Mouse (Mus musculus): ENCODE results near the gene Kdm2a. TPM values are rescaled to one million over a fixed set of nuclear protein-coding genes. Genes with fewer than 3 reads are reported as not detected.

Gene Kdm2a
- polyA plus RNA-seq, 1 experiment from 2014 or later: 48.3 TPM

DNA sequence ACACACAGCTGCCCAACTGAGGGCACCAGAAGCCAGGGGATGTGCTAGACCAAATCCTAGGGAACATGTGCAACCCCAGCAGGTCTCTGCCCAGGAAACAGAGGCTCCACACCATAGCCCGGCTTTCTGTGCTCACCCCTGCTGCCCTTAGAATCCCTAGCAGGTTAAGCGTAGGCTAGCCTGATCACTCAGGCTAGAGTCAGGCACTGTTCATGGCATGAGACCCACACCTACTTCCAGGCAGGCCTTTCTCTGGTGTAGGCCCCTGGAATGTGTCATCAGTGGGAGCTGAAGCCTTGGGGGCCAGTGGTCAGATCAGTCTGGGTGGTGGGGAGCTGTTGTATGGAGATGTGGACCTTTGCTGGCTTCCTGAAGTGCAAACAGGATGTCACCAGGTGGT is 101.5 kb downstream of the Kdm2a start:
- no peak overlapping the region for H3K27ac ChIP-seq (replicated peaks; ENCODE audit: low read depth, low read length)
- no peak for ATAC-seq (ENCODE audit: low read depth)
- no peak for DNase-seq (ENCODE audit: low spot score)
- H3K9me3 ChIP-seq (ENCODE audit: control insufficient read depth, low read length): no peaks in the 10 kb centered on the region
- no peak overlapping the region for H3K9ac ChIP-seq (ENCODE audit: low read depth, low read length)
- no peaks in the 10 kb centered on the region for H3K27me3 ChIP-seq (replicated peaks; ENCODE audit: control insufficient read depth, insufficient read depth, low read length)
- WGBS: 93% methylated on average over 2 of the region's 2 CpGs
- H3K4me3 ChIP-seq (ENCODE audit: low read depth, low read length): no peak overlapping the region
- H3K4me2 ChIP-seq (ENCODE audit: low read depth, low read length): no peak overlapping the region
- peaks cover 18% of the 10 kb centered on the region for H3K4me1 ChIP-seq (ENCODE audit: control insufficient read depth, insufficient read depth, low read length)
- H3K36me3 ChIP-seq (ENCODE audit: control insufficient read depth, insufficient read depth, low read length): peaks cover 31% of the 10 kb centered on the region

DNA sequence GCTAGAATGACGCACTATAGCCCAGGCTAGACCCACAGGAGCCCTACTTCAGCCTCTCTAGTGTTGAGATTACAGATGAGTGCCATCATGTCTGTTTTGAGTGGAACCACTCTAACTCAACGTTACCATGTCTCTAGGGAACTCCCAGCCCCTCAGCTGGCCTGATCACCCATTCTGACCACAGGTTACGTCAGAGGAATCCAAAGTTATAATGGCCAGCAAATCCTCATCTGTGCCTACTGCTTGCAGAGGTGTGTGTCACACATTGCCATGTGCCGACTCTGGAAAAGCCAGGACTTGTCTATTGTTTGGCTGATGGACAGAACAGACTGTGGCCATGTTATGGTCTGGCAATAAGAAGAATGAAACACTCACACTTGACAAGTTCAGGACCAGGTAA is 102.7 kb downstream of the Kdm2a start:
- Histone ChIP-seq H3K4me3 (ENCODE audit: low read depth, low read length) (no peak overlapping the region), H3K9ac (ENCODE audit: low read depth, low read length) (no peak overlapping the region), H3K4me1 (ENCODE audit: control insufficient read depth, insufficient read depth, low read length) (peaks cover 5% of the 10 kb centered on the region), H3K36me3 (ENCODE audit: control insufficient read depth, insufficient read depth, low read length) (peaks cover 43% of the 10 kb centered on the region), H3K9me3 (ENCODE audit: control insufficient read depth, low read length) (no peaks in the 10 kb centered on the region), H3K27ac (replicated peaks; ENCODE audit: low read depth, low read length) (no peak overlapping the region), H3K27me3 (replicated peaks; ENCODE audit: control insufficient read depth, insufficient read depth, low read length) (no peaks in the 10 kb centered on the region), H3K4me2 (ENCODE audit: low read depth, low read length) (no peak overlapping the region)
- ATAC-seq (ENCODE audit: low read depth) (no peak), DNase-seq (ENCODE audit: low spot score) (no peak)
- 86% methylated on average over 4 of the region's 4 CpGs for WGBS

DNA sequence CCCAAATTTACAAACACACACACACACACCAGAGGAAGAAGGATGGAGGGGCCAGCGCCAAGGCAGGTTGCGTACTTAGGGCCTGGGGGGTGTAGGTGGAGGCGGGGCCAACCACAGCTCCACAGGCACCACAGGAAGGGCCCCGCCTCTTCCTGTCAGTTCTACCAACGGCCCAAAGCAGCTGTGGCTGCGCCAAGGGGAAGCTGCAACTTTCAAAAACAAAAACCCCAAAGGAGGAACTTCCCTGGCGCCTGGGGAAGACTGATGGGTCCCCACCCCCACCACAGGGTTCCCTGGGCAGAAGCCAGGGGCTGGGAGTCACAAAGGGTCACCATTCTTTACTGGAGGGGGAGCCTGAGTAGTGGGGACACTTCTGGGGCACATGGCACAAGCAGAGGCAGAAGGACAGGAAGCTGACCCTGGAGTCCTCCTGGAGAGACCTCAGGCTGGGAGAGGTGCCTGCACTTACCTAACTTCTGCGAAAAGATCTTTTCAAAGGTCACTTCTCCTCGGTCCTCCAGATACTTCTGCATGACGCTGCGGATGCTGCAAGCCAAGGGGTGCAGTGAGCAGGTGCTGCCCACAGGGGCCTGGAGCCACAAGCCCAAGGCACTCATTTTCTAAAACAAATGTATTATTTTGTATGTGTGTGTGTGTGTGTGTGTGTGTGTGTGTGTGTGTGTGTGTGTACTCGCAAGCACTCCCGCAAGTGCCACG is 103.5 kb downstream of the Kdm2a start:
- no peak overlapping the region for H3K4me2 ChIP-seq (ENCODE audit: low read depth, low read length)
- no peak overlapping the region for H3K4me3 ChIP-seq (ENCODE audit: low read depth, low read length)
- peaks cover 52% of the 10 kb centered on the region for H3K36me3 ChIP-seq (ENCODE audit: control insufficient read depth, insufficient read depth, low read length)
- H3K27ac ChIP-seq (replicated peaks; ENCODE audit: low read depth, low read length): no peak overlapping the region
- H3K9me3 ChIP-seq (ENCODE audit: control insufficient read depth, low read length): no peaks in the 10 kb centered on the region
- H3K4me1 ChIP-seq (ENCODE audit: control insufficient read depth, insufficient read depth, low read length): no peaks in the 10 kb centered on the region
- no peak for ATAC-seq (ENCODE audit: low read depth)
- no peaks in the 10 kb centered on the region for H3K27me3 ChIP-seq (replicated peaks; ENCODE audit: control insufficient read depth, insufficient read depth, low read length)
- DNase-seq (ENCODE audit: low spot score): peak; percentile 34
- no peak overlapping the region for H3K9ac ChIP-seq (ENCODE audit: low read depth, low read length)
- WGBS: 79% methylated on average over 13 of the region's 14 CpGs

- ATAC-seq (ENCODE audit: low read depth) (no peak), DNase-seq (ENCODE audit: low spot score) (no peak)
- Histone ChIP-seq H3K4me1 (ENCODE audit: control insufficient read depth, insufficient read depth, low read length) (no peaks in the 10 kb centered on the region), H3K9ac (ENCODE audit: low read depth, low read length) (peak overlapping the region; percentile 16; the same call in 1 of the 2 replicates), H3K27me3 (replicated peaks; ENCODE audit: control insufficient read depth, insufficient read depth, low read length) (no peaks in the 10 kb centered on the region), H3K9me3 (ENCODE audit: control insufficient read depth, low read length) (no peaks in the 10 kb centered on the region), H3K4me2 (ENCODE audit: low read depth, low read length) (no peak overlapping the region), H3K4me3 (ENCODE audit: low read depth, low read length) (no peak overlapping the region), H3K36me3 (ENCODE audit: control insufficient read depth, insufficient read depth, low read length) (peaks cover 76% of the 10 kb centered on the region), H3K27ac (replicated peaks; ENCODE audit: low read depth, low read length) (no peak overlapping the region)
- 87% methylated on average over 11 of the region's 11 CpGs for WGBS
Observed at GRCm38 (mm10) chr19:4291161-4291560, 106.9 kb downstream of the Kdm2a start.

DNA sequence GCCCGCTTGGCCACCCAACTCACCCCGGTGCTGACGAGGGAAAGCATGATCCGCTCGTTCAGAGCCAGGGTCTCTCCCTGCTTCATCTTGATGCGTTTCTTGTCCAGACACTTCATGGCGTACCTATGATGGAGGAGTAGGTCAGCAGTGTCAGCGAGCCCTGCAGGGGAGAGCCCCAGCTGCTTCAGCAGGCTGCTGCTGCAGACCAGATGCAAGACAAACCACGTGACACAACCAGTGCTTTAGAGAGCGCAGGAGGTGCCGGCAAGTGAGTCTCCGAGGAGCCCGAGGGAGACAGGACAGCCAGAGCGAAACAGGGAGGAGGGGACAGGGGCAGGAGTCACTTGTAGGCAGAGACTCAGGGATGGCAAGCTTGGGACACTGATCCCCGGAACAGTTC is 107.3 kb downstream of the Kdm2a start:
- DNase-seq (ENCODE audit: low spot score): no peak
- Histone ChIP-seq H3K4me1 (ENCODE audit: control insufficient read depth, insufficient read depth, low read length) (no peaks in the 10 kb centered on the region), H3K4me3 (ENCODE audit: low read depth, low read length) (no peak overlapping the region), H3K27ac (replicated peaks; ENCODE audit: low read depth, low read length) (no peak overlapping the region), H3K4me2 (ENCODE audit: low read depth, low read length) (no peak overlapping the region), H3K9ac (ENCODE audit: low read depth, low read length) (peak overlapping the region; percentile 16; the same call in 1 of the 2 replicates), H3K27me3 (replicated peaks; ENCODE audit: control insufficient read depth, insufficient read depth, low read length) (no peaks in the 10 kb centered on the region), H3K9me3 (ENCODE audit: control insufficient read depth, low read length) (no peaks in the 10 kb centered on the region), H3K36me3 (ENCODE audit: control insufficient read depth, insufficient read depth, low read length) (peaks cover 79% of the 10 kb centered on the region)
- 80% methylated on average over 13 of the region's 15 CpGs for WGBS
- ATAC-seq (ENCODE audit: low read depth): no peak

- Histone ChIP-seq H3K4me2 (ENCODE audit: low read depth, low read length) (peak overlapping the region; percentile 84), H3K36me3 (ENCODE audit: control insufficient read depth, insufficient read depth, low read length) (peaks cover 52% of the 10 kb centered on the region), H3K27ac (replicated peaks; ENCODE audit: low read depth, low read length) (peak overlapping the region; percentile 58; the same call in 1 of the 2 replicates), H3K4me3 (ENCODE audit: low read depth, low read length) (peak overlapping the region; percentile 63), H3K4me1 (ENCODE audit: control insufficient read depth, insufficient read depth, low read length) (peaks cover 10% of the 10 kb centered on the region; the same call in 1 of the 2 replicates), H3K27me3 (replicated peaks; ENCODE audit: control insufficient read depth, insufficient read depth, low read length) (no peaks in the 10 kb centered on the region), H3K9ac (ENCODE audit: low read depth, low read length) (0 out of 2 replicates have a peak overlapping the region, but pooled peaks have one; percentile 74), H3K9me3 (ENCODE audit: control insufficient read depth, low read length) (0 out of 2 replicates have a peak, but pooled peaks cover 5% of the 10 kb centered on the region)
- WGBS: 40% methylated on average over 7 of the region's 7 CpGs
- DNase-seq (ENCODE audit: low spot score): no peak
- ATAC-seq (ENCODE audit: low read depth): no peak
Observed at GRCm38 (mm10) chr19:4283653-4284052, 114.4 kb downstream of the Kdm2a start.

DNA sequence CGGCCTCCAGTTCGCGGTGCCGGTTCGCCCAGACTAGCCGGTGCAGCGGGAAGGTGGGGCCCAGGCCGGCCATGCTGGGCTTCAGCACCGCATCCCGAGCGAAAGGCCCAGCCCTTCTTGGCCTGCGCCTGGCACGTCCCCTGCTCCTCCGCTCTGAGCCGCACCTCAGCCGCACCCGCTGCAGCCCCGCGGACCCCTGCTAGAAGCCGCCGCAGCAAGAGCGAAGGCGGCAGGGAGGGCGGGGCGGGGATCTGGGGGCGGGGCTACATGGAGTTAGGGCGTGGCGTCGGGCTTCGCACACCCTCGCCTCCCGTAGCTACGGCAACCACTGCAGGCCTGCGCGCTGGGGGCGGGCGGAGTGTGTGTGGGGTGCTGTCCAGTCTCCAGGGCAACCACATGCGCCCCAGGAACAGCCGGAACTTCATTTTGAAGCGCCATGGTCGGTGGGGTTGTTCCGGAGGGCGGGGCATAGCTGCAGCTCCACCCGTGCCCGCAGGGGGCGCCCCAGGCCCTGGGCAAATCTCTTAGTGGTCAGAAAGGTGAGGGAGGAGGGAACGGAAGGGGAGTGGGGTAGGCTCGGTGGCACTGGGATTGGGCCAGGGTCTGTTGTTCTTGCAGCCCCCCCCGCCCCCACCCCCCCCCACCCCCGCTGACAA is 115.1 kb downstream of the Kdm2a start, which contains the start of gene Ankrd13d:
Ankrd13d (minus strand) TSS at position 240 of the 656 bp plus-strand sequence.
- ATAC-seq (ENCODE audit: low read depth): peak; percentile 94
- peaks cover 46% of the 10 kb centered on the region for H3K36me3 ChIP-seq (ENCODE audit: control insufficient read depth, insufficient read depth, low read length)

GRCm38 (mm10) chr19:4280425-4280824 is 117.7 kb downstream of the Kdm2a start:
- no peak for ATAC-seq (ENCODE audit: low read depth)
- H3K27me3 ChIP-seq (replicated peaks; ENCODE audit: control insufficient read depth, insufficient read depth, low read length): no peaks in the 10 kb centered on the region
- H3K36me3 ChIP-seq (ENCODE audit: control insufficient read depth, insufficient read depth, low read length): peaks cover 21% of the 10 kb centered on the region
- peaks cover 10% of the 10 kb centered on the region; the same call in 1 of the 2 replicates for H3K4me1 ChIP-seq (ENCODE audit: control insufficient read depth, insufficient read depth, low read length)
- 0 out of 2 replicates have a peak, but pooled peaks cover 9% of the 10 kb centered on the region for H3K9me3 ChIP-seq (ENCODE audit: control insufficient read depth, low read length)
- H3K4me2 ChIP-seq (ENCODE audit: low read depth, low read length): no peak overlapping the region
- WGBS: 97% methylated on average over 9 of the region's 9 CpGs
- DNase-seq (ENCODE audit: low spot score): no peak
- H3K9ac ChIP-seq (ENCODE audit: low read depth, low read length): no peak overlapping the region
- H3K4me3 ChIP-seq (ENCODE audit: low read depth, low read length): no peak overlapping the region
- no peak overlapping the region for H3K27ac ChIP-seq (replicated peaks; ENCODE audit: low read depth, low read length)

More for the DNA sequence above, 115.1 kb downstream of the Kdm2a start, which contains the start of gene Ankrd13d:
- peak within 1 kb of the TSS; percentile 63 for H3K4me3 ChIP-seq (ENCODE audit: low read depth, low read length)
- H3K27ac ChIP-seq (replicated peaks; ENCODE audit: low read depth, low read length): peak within 1 kb of the TSS; percentile 58
- H3K9ac ChIP-seq (ENCODE audit: low read depth, low read length): peak within 1 kb of the TSS; percentile 74
- 0% methylated on average over 19 of the region's 50 CpGs for WGBS
- 0 out of 2 replicates have a peak, but pooled peaks cover 5% of the 10 kb centered on the region for H3K9me3 ChIP-seq (ENCODE audit: control insufficient read depth, low read length)
- DNase-seq (ENCODE audit: low spot score): peak; percentile 94
- H3K27me3 ChIP-seq (replicated peaks; ENCODE audit: control insufficient read depth, insufficient read depth, low read length): no peaks in the 10 kb centered on the region
- H3K4me2 ChIP-seq (ENCODE audit: low read depth, low read length): peak within 1 kb of the TSS; percentile 84
- peaks cover 10% of the 10 kb centered on the region; the same call in 1 of the 2 replicates for H3K4me1 ChIP-seq (ENCODE audit: control insufficient read depth, insufficient read depth, low read length)

Data from embryonic facial prominence, embryonic 14.5 days (tissue).